Mouse (Mus musculus) kidney, adult 18-20 months (tissue): ENCODE results near the gene Mrpl10.

Experiments used
- DNase-seq: peaks from one replicate; pipeline ENCODE4 v3.0.0; 2021

Mrpl10 gene

DNA sequence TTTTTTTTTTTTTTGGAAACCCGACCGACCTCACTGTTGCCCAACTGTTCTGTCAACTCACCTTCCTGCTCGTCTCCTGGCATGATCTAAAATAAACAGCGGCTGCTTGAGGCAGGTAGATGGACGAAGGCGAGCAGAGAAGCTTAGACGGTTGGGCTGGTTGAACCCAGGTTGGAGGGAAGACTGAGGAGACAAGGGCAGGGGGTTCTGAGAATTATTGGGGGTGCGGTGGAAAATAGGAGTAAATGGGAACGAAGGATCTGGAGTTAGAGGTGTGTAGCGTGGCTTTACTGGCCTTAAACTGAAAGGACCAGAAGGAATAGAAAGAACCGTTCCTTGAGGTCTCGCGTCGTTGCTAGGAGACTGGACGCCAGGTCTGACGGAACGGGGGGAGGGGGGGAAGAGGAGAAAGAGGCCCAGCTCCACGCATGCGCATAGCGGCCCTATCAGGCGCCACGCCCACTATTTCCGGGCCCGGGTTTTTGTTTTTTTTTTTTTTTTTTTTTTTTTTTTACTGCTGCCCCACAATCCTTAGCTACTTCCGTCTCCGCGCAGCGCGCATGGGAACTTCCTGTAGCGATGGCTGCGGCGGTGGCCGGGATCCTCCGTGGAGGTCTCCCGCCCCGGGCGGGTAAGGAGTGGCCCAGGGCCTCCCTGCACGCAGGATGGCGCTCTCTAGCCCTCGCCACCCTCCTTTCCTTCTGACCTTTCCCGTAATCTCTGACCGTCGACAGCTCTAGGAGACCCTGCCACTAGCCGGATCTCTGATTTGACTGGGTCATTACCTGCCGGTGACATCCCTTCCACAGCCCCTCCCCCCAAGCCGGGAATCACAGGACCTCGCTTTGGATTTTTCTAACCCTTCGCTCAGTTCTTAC, at the start of gene Mrpl10, which contains the start of gene Lrrc46:
TSS of gene Mrpl10 (plus strand) at position 539 of the 878 bp plus-strand sequence.
TSS of gene Lrrc46 (minus strand) at position 386 of the 878 bp plus-strand sequence.
- peak; percentile 87 for DNase-seq

GRCm38 (mm10) chr11:96992722-96993311, 48.5 kb upstream of the Mrpl10 start:
- no peak for DNase-seq

DNA sequence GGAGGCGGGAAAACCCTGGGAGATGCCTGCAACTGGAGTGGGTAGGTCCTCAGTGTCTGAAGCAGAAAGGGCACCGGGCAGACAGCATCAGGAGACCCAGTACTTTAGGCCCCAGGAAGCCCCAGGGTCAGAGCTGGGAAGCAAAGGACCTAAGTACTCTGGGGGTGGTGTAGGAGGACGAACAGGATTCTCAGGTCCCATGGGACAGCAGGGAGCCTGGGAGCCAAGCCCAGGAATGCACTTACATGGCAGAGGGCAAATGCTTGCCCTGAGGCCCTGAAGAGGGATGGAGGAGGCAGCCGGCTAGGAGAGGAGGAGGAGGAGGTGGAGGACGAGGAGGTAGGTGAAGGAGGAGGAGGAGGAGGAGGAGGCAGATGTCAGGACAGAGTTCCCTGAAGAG, 46.3 kb upstream of the Mrpl10 start:
- DNase-seq = no peak

GRCm38 (mm10) chr11:96995836-96996772, 45.3 kb upstream of the Mrpl10 start:
- no peak for DNase-seq

GRCm38 (mm10) chr11:96996773-96997379, 44.5 kb upstream of the Mrpl10 start:
- DNase-seq = no peak

GRCm38 (mm10) chr11:96997380-96997956, 43.9 kb upstream of the Mrpl10 start:
- peak; percentile 53 for DNase-seq

- DNase-seq = no peak
Observed at GRCm38 (mm10) chr11:97003170-97003569, 38.2 kb upstream of the Mrpl10 start.

DNA sequence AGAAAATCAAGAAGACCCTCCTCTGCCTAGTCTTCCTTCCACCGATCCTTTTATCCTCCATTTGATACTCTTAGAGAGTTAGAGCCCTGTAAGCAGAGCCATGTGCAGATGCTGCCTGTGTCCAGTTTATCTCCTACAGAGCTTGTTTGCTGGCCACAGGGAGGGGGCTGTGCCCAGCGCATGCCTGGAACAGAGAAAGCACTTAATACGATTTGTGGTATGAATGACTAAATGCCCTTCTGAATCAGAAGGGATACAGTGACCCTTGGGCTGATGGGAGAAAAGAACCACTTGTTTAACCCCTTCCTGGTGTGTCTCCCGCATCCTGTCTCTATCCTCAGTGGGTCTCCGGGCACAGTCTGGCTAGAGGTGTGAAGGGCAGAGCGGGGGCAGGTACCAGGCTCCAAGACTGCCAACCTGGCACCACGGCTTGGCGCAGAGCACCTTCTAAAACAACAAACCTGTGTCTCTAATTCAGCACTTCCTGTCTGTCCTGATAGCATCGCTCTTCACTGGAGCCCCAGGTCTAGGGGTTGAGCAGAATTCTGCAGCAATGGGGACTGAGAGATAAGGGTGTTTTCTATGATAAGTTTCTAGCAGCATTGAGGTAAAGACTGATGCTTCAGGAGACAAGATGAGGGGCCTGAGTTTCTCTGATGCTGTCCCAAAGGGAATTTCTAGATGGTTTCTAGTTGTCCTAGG, 34.1 kb upstream of the Mrpl10 start:
- no peak for DNase-seq

GRCm38 (mm10) chr11:97009198-97009790, 32.1 kb upstream of the Mrpl10 start:
- no peak for DNase-seq

GRCm38 (mm10) chr11:97013121-97013670, 28.2 kb upstream of the Mrpl10 start, which contains the start of gene Sp6:
Gene Sp6 (plus strand): TSS chr11:97013394.
- DNase-seq = no peak

- no peak for DNase-seq
Observed at GRCm38 (mm10) chr11:97017696-97018582, 23.4 kb upstream of the Mrpl10 start.

- DNase-seq = no peak
Observed at GRCm38 (mm10) chr11:97018583-97019344, 22.6 kb upstream of the Mrpl10 start.

GRCm38 (mm10) chr11:97019345-97019708, 22.0 kb upstream of the Mrpl10 start:
- no peak for DNase-seq

DNA sequence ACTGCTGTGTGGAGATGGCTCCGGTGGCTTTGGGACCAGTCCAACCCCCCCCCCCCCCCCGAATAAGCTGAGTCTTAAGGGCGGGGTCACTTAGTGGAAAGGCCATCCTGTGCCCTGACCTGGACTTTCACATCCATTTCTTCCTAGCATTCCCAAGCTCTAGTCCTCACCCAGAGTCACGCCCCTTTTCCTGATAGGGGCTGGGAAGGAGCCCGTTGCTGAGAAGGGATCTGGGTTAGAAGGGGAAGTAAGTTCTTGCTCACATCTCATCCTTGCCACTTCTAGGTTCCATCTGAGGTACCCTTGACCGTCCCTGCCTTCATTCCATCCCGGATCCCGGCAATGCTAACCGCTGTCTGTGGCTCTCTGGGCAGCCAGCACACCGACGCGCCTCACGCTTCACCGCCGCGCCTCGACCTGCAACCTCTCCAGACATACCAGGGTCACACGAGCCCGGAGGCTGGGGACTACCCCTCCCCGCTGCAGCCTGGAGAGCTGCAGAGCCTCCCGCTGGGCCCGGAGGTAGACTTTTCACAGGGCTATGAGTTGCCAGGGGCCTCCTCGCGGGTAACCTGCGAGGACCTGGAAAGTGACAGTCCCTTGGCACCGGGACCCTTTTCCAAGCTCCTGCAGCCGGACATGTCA, 20.1 kb upstream of the Mrpl10 start:
- DNase-seq = no peak

DNA sequence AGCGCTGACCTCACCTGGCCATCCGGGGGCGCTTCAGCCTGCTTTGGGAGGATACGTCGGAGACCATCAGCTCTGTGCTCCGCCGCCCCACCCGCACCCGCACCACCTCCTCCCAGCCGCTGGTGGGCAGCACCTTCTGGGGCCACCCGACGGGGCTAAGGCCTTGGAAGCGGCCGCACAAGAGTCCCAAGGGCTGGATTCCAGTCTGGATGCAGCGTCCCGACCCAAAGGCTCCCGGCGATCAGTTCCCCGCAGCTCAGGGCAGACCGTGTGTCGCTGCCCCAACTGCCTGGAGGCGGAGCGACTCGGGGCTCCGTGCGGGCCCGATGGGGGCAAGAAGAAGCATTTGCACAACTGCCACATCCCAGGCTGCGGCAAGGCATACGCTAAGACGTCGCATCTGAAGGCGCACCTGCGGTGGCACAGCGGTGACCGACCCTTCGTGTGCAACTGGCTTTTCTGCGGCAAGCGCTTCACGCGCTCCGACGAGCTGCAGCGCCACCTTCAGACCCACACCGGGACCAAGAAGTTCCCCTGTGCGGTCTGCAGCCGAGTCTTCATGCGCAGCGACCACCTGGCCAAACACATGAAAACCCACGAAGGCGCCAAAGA, 19.4 kb upstream of the Mrpl10 start:
- DNase-seq = peak; percentile 81

GRCm38 (mm10) chr11:97024977-97025376, 16.4 kb upstream of the Mrpl10 start:
- no peak for DNase-seq

GRCm38 (mm10) chr11:97025721-97026344, 15.5 kb upstream of the Mrpl10 start:
- peak; percentile 87 for DNase-seq
